In genomic region chr3:143193263-143193970, GRCm38 (mm10) we compare ENCODE assay signal across 17 mouse cellular contexts.
DNase-seq lines count a peak whose midpoint lies in the region; ATAC-seq and TF ChIP-seq lines count a peak whose summit lies in the region.
"Had no signal": no experiment of that assay in that cellular context is flagged by ENCODE, and none has a peak within 500 bp of the region (broad histone marks: within the 10 kb centered on the region; RNA-seq: fewer than 3 reads in every experiment).

No protein-coding gene starts in this region.

- no peak overlapping the region for H3K9ac ChIP-seq in kidney, embryonic 15.5 days
- no peak overlapping the region for H3K9ac ChIP-seq in midbrain, embryonic 11.5 days (ENCODE audit: low read length)
- H3K9ac ChIP-seq in midbrain, embryonic 13.5 days (replicated peaks) = no peak overlapping the region
- H3K9ac ChIP-seq: forebrain, embryonic 13.5 days; heart, embryonic 12.5 days had no signal

- H3K36me3 ChIP-seq in kidney, embryonic 15.5 days = no peaks in the 10 kb centered on the region
- H3K36me3 ChIP-seq in midbrain, embryonic 11.5 days (ENCODE audit: control insufficient read depth, insufficient read depth, low read length) = no peaks in the 10 kb centered on the region
- H3K36me3 ChIP-seq in midbrain, embryonic 13.5 days = no peaks in the 10 kb centered on the region
- H3K36me3 ChIP-seq: embryonic facial prominence, embryonic 10.5 days; heart, embryonic 12.5 days; hindbrain, embryonic 10.5 days had no signal

- peaks cover 5% of the 10 kb centered on the region; the same call in 1 of the 2 replicates for H3K4me1 ChIP-seq in kidney, embryonic 15.5 days
- no peaks in the 10 kb centered on the region for H3K4me1 ChIP-seq in midbrain, embryonic 11.5 days (ENCODE audit: control insufficient read depth, insufficient read depth, low read length)
- no peaks in the 10 kb centered on the region for H3K4me1 ChIP-seq in midbrain, embryonic 13.5 days (replicated peaks)
- H3K4me1 ChIP-seq: heart, embryonic 12.5 days; hindbrain, embryonic 10.5 days had no signal

- 23% methylated on average over 6 of the region's 6 CpGs for WGBS in kidney, embryonic 15.5 days
- 72% methylated on average over 6 of the region's 6 CpGs for WGBS in midbrain, embryonic 11.5 days
- WGBS in midbrain, embryonic 13.5 days = 68% methylated on average over 6 of the region's 6 CpGs

- in situ Hi-C loops in Patski (cut with MboI; ENCODE audit: low pct_unique_long_range_greater_than_20kb) = no loop called here

- CTCF ChIA-PET in Patski (lab: Charles Lee) = interaction anchor here (1.4 to 1.5 kb wide), 2 partner anchors 10 to 21 kb away, joined by 5 to 6 read pairs; no protein-coding TSS in a partner anchor

- DNase-seq in kidney, adult 8-10 months = no peak
- no peak for DNase-seq in midbrain, embryonic 11.5 days (ENCODE audit: low spot score, missing footprints)
- DNase-seq in Muller cell, postnatal 12 days (ENCODE audit: inconsistent ontology term) = peak; percentile 19
- DNase-seq in Patski (ENCODE audit: low read depth, low spot score) = peak; percentile 97
- DNase-seq in adrenal gland, postnatal 25 days = no peak
- DNase-seq: adrenal gland, postnatal 10 days; cerebellum, adult 11-12 months; cerebellum, adult 9-10 months; cerebellum, postnatal 25 days; gastrocnemius, adult 2 months; gastrocnemius, postnatal 25 days had no signal

- POLR2A ChIA-PET in Patski (lab: Charles Lee) = no interaction called here

- no peak for TF ChIP-seq CTCF in Patski (IDR thresholded peaks at IDR 0.05)

- H3K9me3 ChIP-seq in kidney, embryonic 15.5 days (replicated peaks) = no peaks in the 10 kb centered on the region
- no peaks in the 10 kb centered on the region for H3K9me3 ChIP-seq in midbrain, embryonic 11.5 days (ENCODE audit: control insufficient read depth, low read length)
- no peaks in the 10 kb centered on the region for H3K9me3 ChIP-seq in midbrain, embryonic 13.5 days
- H3K9me3 ChIP-seq: embryonic facial prominence, embryonic 10.5 days; forebrain, embryonic 13.5 days; heart, embryonic 12.5 days; hindbrain, embryonic 10.5 days had no signal

- peak; percentile 97 for ATAC-seq in kidney, embryonic 15.5 days (replicated peaks; ENCODE audit: low FRiP score)
- ATAC-seq in midbrain, embryonic 11.5 days (ENCODE audit: low FRiP score) = 0 out of 2 replicates have a peak, but pooled peaks have one; percentile 48
- ATAC-seq in midbrain, embryonic 13.5 days = no peak
- peak; percentile 97 for ATAC-seq in Patski
- ATAC-seq: forebrain, embryonic 13.5 days had no signal

- peak overlapping the region; percentile 7; the same call in 1 of the 2 replicates for H3K27ac ChIP-seq in kidney, embryonic 15.5 days
- H3K27ac ChIP-seq in midbrain, embryonic 11.5 days (ENCODE audit: low read depth, low read length) = no peak overlapping the region
- H3K27ac ChIP-seq in midbrain, embryonic 13.5 days = no peak overlapping the region
- H3K27ac ChIP-seq: embryonic facial prominence, embryonic 10.5 days; forebrain, embryonic 13.5 days; gastrocnemius, adult 2 months; hindbrain, embryonic 10.5 days had no signal

- H3K4me3 ChIP-seq in kidney, embryonic 15.5 days (replicated peaks) = no peak overlapping the region
- no peak overlapping the region for H3K4me3 ChIP-seq in midbrain, embryonic 11.5 days (ENCODE audit: low read depth, low read length)
- no peak overlapping the region for H3K4me3 ChIP-seq in midbrain, embryonic 13.5 days (replicated peaks)
- H3K4me3 ChIP-seq: embryonic facial prominence, embryonic 10.5 days; forebrain, embryonic 13.5 days; gastrocnemius, adult 2 months; heart, embryonic 12.5 days; hindbrain, embryonic 10.5 days had no signal

- no peaks in the 10 kb centered on the region for H3K27me3 ChIP-seq in kidney, embryonic 15.5 days
- H3K27me3 ChIP-seq in midbrain, embryonic 11.5 days (ENCODE audit: control insufficient read depth, insufficient read depth, low read length) = no peaks in the 10 kb centered on the region
- H3K27me3 ChIP-seq in midbrain, embryonic 13.5 days = no peaks in the 10 kb centered on the region
- H3K27me3 ChIP-seq in Patski = no peaks in the 10 kb centered on the region
- H3K27me3 ChIP-seq: forebrain, embryonic 13.5 days; heart, embryonic 12.5 days had no signal

- H3K4me2 ChIP-seq in kidney, embryonic 15.5 days = no peak overlapping the region
- H3K4me2 ChIP-seq in midbrain, embryonic 11.5 days = no peak overlapping the region
- H3K4me2 ChIP-seq in midbrain, embryonic 13.5 days (replicated peaks) = no peak overlapping the region
- H3K4me2 ChIP-seq: forebrain, embryonic 13.5 days; heart, embryonic 12.5 days had no signal

Comparison
In these comparisons a context has a peak if more than half of its experiments do, and no peak if none do; other contexts are left out.
1. DNase-seq: peak in Muller cell, postnatal 12 days (single experiment) and Patski (single experiment); none in kidney, adult 8-10 months (0 of 2), midbrain, embryonic 11.5 days (single experiment) and adrenal gland, postnatal 25 days (single experiment).